Mouse (Mus musculus): ENCODE measurements around the gene Chic2. TPM values are rescaled to one million over a fixed set of nuclear protein-coding genes. Genes with fewer than 3 reads are reported as not detected.

The Chic2 gene
- total RNA-seq, 1 experiment: 38.9 TPM

Other genes with a start within 250 kb of the Chic2 start
- not detected in 2 replicates for gene Gsx2, start 30.8 kb upstream of the Chic2 start, total RNA-seq (2012; rRNA removed)
- 2.8 and 10.2 TPM in 2 replicates for gene Pdgfra, start 107.5 kb upstream of the Chic2 start, total RNA-seq (2012; rRNA removed)

All from ES-E14 (cell line).